Mouse (Mus musculus): ENCODE data around the gene Lhpp.

DNA sequence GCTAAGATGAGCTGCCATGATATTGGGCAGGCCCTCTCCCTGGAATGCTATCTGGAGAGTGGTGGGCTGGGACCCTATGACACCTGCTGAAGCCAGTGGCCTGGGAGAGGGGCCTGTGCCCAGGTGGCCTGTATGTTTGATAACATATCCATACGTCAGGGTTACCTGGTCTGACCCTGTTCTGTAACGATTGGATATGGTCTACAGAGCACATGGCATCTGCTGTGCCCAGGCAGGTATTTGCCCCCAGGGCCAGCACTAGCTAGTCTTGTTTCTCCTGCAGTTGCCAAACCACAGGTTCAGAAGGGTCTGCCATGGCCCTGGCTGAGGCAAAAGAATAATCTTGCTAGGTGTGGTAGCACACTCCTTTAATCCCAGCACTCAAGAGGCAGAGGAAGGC is 83.1 kb downstream of the Lhpp start:
- TF ChIP-seq EP300 (IDR thresholded peaks at IDR 0.05; ENCODE audit: low read depth) (no peak), CTCF (IDR thresholded peaks at IDR 0.05; ENCODE audit: low read depth) (no peak)

Data from liver, postnatal 0 days (tissue).